Mouse (Mus musculus) splenic B cell, adult 2 months (primary cell): ENCODE measurements at regions not wholly inside any gene's neighbourhood (a gene's known extent, or its start where the extent isn't known, plus 50 kb on each side); places are given as distances from the start of the nearest gene placed in this dataset.
A peak's percentile ranks its signal among the peaks of the same experiment; 100 is the strongest.

Source experiments
- DNase-seq: peaks from one replicate; pipeline ENCODE4 v3.0.0-alpha.2; 2011; ENCODE audit warnings: low read depth, low spot score
- H3K27me3 ChIP-seq: 2 replicates; pipeline ENCODE4 v1.6.1; 2012; ENCODE audit warnings: mild to moderate bottlenecking, low read length, moderate library complexity, mixed read lengths; ENCODE audit not compliant: control insufficient read depth, poor library complexity, insufficient read depth, severe bottlenecking
- H3K36me3 ChIP-seq: 2 replicates; pipeline ENCODE4 v1.6.1; 2012; ENCODE audit warnings: mild to moderate bottlenecking, low read length, moderate library complexity, mixed read lengths; ENCODE audit not compliant: control insufficient read depth, poor library complexity, insufficient read depth, severe bottlenecking

DNA sequence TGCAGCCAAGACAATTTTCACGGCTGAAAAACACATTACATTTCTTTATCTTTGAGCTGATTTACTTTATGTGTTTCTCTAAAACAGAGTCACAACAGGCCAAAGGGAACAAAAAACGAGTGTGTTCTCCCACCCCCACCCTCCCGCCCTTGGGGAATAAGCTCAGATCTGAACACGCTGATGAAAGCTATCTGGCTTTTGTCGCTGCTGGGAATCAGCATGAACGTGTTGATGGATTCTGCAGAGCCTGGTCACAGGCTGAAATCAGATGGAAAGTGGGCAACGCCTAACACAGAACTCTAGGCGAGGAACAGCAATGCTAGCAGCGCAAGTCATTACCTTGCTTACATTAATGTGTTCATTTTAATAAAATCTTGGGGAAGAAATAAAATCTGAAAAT, 211.7 kb upstream of the Fn1 start:
- DNase-seq = no peak
- H3K27me3 ChIP-seq = no peaks in the 10 kb centered on the region

DNA sequence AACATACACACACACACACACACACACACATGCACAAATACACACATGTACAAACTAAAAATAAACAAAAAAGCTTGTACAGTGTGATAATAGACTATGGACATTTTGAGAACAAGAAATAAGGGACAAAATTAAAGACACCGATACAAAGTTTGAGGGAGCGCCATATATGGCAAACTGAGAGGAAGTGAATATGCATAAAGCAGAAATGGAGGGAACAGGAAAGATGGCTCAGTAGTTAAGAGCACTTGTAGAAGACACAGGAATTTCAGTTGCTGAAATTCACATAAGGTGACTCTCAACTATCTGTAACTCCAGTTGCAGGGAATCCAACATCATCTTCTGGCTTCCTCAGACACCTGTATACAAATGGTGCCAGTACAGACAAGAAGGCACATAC, 200.2 kb upstream of the Fn1 start:
- H3K36me3 ChIP-seq = no peaks in the 10 kb centered on the region
- DNase-seq = peak; percentile 1
- H3K27me3 ChIP-seq = no peaks in the 10 kb centered on the region

More for the DNA sequence above, 211.7 kb upstream of the Fn1 start:
- H3K36me3 ChIP-seq = no peaks in the 10 kb centered on the region

DNA sequence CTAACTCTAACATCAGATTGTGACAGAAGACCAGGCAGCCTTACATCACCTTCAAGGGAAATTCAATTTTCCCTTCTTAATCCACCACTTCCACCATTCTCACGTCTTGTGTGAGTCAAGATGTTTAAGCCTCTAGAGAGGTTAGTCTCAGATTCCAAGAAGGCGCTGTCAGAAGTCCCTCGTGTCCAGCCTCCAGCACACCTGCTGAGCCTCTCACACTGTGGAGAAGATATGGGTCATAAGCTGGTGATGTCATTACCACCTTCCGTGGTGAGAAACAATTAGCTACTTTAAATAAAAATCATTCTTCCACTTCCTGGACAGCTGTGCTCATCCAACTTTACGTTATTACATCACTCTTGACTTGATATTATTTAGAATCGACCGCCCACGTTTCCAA, 198.3 kb upstream of the Fn1 start:
- no peaks in the 10 kb centered on the region for H3K27me3 ChIP-seq
- no peak for DNase-seq
- H3K36me3 ChIP-seq = no peaks in the 10 kb centered on the region

DNA sequence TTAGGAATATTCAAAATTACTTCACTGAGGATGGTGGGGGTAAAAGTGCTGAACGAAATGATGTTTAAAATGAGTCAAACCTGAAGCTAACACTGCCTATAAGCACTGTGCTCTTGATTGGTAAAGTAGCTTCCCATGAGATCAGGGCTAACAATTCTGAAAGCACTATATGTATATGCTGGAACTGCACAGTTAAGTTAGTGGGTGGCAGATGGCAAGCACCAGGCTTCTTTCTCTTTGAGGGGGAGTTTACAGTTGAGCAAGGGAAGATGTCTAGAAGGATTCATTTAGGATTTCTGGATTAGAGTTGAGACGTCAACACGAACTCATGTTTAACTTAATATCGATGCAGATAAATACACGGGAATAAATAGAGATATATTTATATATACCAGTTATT, 195.7 kb upstream of the Fn1 start:
- H3K27me3 ChIP-seq = no peaks in the 10 kb centered on the region
- no peak for DNase-seq
- H3K36me3 ChIP-seq = no peaks in the 10 kb centered on the region

DNA sequence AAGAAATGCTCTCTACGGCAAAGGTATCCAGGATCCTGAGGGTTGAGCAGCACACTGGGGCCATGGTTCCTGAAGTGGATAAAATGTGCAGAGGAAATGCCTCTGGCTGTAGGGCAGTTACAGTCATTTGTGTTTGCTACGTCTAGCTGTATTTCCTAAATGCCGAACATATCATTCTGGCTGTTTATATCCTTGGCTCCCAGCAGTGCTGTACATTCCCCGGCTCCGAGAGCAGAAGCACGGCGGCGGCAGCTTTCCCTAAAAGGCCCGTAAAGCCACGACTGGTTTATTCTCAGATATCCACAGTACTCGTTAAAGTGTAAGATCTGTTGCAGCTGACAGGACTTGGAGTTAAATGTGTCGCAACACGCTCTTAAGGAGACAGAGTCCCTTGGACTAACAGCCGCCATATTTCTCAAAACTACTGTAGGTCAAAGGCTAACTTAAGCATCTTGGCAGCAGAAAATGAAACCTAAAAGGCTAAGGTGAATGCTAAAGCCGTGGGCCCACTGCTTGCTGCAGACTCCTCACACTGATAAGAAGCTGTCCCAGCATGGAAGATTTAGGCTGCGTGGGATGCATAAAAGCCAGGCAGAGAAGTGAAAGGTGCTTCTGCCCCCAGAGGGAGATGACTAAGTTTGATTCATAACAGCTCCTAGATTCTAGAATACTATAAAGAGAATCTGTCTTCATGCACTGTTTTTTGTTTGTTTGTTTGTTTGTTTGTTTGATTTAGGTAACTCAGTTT, 192.1 kb upstream of the Fn1 start:
- H3K36me3 ChIP-seq = no peaks in the 10 kb centered on the region
- no peaks in the 10 kb centered on the region for H3K27me3 ChIP-seq
- no peak for DNase-seq

DNA sequence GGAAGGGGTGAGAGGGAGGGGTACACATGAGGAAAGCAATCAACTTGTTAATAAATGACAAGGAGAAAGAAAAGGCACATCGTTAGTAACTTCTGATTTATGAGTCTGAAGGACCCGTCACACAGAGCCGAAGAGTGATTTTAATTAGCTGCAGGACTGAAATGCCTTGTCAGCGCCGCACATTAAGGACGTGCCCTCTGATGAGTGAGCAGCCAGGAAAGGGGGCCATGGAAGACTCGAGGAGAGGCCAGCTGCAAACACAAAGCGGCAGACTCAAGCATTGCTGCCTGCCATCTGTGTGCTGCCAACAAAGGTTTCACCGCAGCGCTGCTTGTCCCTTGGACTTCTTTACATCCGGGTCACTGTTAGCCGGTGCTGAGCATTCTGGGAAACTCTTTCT, 184.8 kb upstream of the Fn1 start:
- Histone ChIP-seq H3K27me3 (no peaks in the 10 kb centered on the region), H3K36me3 (no peaks in the 10 kb centered on the region)
- no peak for DNase-seq

DNA sequence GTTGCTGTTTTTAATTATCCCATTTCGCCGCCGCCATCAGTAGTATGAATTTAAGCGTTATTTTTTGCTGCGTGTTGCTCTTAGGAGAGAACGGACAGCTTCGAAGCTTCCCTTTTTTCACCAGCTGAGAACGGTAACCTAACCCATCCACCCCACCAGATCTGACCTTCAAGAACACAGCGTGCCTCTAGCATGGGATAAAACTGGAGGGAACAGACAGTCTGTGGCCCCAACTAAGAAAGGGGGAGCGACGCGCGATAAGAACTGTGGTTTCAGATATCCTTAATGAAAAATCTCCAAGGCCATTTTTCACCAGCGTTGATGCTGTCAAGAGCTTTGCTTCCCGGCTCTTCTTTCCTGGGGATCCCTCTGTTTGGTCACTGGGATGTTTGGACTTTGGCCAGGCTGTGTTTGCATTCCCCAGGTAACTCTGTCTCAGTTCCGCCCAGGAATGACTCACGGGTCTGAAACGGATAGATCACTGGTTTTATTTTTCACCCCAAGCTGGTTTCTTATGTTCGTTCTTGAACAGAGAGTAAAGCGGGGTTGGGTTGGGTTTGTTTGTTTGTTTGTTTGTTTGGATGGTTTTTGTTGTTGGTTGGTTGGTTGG, 184.1 kb upstream of the Fn1 start:
- Histone ChIP-seq H3K27me3 (no peaks in the 10 kb centered on the region), H3K36me3 (no peaks in the 10 kb centered on the region)
- no peak for DNase-seq

DNA sequence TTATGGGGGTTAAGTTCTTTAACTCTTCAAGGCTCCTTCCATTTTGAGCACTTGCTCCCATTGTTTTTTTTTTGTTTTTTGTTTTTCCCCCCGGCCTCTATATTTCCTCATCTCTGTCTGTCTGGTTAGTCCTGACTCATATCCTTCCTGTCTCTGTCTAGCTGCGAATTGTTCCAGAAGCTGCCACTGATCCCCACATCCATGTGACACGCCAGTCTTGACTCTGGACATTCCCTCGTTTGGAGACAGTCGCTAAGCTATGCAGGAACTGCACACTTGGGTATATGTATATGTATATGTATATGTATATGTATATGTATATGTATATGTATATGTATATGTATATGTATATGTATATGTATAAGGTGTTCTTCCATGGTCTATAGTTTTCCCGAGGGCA, 177.4 kb upstream of the Fn1 start:
- no peak for DNase-seq
- H3K36me3 ChIP-seq = no peaks in the 10 kb centered on the region
- H3K27me3 ChIP-seq = no peaks in the 10 kb centered on the region; the same call in 1 of the 2 replicates

DNA sequence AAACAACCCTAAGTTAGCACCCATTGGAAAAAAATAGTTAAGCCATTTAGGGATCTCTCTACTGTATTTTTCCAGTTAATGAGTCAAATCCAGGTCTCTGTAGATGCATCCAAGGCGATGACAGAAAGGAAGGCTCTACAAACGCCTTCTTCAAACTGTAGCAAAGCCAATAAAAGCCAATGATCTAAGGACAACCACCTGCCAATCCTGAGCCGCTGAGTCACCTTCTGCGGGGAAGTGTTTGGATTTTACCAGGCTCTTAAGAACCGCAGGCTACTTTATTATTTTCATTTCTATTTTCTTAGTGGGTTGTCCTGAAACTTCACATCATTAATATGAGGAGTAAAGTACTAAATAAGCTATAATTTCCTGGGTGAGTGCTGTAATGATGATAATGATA, 171.4 kb upstream of the Fn1 start:
- no peaks in the 10 kb centered on the region for H3K36me3 ChIP-seq
- DNase-seq = no peak
- H3K27me3 ChIP-seq = peaks cover 1% of the 10 kb centered on the region; the same call in 1 of the 2 replicates

DNA sequence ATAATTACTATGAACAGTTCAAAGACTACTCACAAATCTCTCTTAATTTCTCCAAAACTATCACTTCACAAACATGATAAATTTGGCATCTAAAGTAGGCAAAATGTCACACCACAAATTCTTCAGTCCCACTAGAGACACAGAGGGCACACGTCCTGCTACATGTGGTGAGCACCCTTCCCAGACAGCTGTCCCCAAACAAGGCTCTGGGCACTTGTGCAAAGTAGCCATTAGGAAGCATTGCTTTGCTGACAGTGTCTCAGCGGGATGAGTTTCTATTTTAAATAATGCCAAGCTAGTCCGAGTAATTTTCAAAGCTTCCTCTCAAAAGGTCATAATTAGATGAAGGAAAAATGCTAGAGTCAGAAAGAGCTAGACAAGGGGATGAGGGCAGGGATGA, 169.1 kb upstream of the Fn1 start:
- Histone ChIP-seq H3K36me3 (no peaks in the 10 kb centered on the region), H3K27me3 (peaks cover 1% of the 10 kb centered on the region; the same call in 1 of the 2 replicates)
- no peak for DNase-seq

DNA sequence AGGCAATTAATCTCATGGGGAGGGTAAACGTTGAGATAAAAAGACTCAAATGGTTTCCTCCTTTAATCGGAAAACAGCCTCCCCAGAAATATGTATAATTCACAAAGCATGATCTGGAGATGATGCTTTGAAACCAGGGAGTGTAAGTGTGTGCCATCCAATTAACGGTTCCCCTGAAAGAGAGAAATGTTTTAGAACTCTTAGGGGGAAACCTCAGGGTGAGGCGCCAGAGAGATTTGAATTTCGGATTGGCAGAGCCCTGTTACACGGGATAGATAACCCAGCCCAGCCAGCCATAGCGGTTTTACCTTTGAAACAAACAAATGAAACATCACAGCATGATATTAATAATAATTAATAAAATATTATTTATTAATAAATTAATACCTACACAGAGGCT, 168.1 kb upstream of the Fn1 start:
- Histone ChIP-seq H3K36me3 (no peaks in the 10 kb centered on the region), H3K27me3 (peaks cover 1% of the 10 kb centered on the region; the same call in 1 of the 2 replicates)
- DNase-seq = no peak

DNA sequence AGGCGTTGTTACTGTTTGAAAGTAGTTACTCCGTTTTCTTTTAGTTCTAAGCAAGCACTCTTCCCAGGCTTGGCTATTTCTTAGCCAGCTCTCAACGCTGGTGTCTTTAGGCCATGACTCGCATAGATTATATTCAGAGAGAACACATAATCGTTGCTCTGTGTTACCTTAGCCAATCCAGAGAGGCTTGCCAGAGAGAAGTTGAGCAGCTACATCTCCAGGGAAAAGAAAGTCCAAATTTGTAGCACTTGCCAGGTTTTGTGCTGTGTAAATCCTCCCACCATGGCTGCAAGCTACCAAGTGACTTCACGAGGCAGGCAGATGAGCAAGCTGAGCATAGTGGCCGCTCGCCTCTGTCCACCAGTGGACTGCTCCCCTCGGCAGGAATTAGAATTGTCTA, 163.3 kb upstream of the Fn1 start:
- H3K36me3 ChIP-seq = no peaks in the 10 kb centered on the region
- DNase-seq = no peak

DNA sequence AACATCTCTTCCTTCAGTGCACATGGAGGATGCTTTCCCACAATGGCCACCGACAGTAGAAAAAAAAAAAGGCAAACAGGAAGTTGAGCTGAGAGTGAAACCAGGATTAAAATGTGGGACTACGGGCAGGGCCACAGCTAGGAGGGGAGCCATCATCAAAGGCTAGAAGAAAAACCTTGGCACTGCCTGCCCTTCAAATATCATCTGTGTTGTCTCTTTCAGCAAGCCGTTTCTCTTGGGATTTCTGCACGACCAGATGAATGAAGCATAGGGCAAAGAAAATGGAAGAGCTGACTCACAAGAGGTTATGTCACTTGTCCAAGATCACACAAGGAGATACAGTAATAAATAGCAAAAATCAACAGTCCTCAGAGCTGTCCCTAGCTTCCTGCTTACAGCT, 161.1 kb upstream of the Fn1 start:
- Histone ChIP-seq H3K36me3 (no peaks in the 10 kb centered on the region), H3K27me3 (no peaks in the 10 kb centered on the region)
- DNase-seq = no peak

More for the DNA sequence above, 163.3 kb upstream of the Fn1 start:
- peaks cover 1% of the 10 kb centered on the region; the same call in 1 of the 2 replicates for H3K27me3 ChIP-seq

DNA sequence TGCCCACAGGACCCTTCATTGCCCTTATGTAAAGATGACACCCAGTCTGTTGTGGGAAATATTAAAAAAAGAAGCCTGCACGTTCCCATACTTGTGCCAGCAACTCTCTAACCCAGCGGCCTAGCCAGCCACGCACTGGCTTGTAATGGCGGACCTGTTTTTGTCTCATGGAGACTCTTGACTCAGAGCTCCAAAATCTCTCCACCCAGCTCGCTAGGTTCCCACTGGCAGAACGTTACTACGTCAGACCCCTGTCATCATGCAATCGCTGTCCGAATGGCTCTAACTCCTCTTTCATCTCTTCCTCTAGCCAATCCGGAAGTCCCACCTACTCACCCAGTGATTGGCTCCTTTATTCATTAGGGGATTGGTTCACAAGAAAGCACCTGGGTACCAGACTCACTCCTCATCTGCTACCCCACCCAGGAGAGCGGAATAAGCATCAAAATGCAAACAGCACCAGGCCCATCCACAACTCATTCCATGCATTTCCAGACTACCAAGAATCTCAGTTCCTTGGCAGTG, 159.2 kb upstream of the Fn1 start:
- H3K27me3 ChIP-seq = no peaks in the 10 kb centered on the region
- H3K36me3 ChIP-seq = no peaks in the 10 kb centered on the region

DNA sequence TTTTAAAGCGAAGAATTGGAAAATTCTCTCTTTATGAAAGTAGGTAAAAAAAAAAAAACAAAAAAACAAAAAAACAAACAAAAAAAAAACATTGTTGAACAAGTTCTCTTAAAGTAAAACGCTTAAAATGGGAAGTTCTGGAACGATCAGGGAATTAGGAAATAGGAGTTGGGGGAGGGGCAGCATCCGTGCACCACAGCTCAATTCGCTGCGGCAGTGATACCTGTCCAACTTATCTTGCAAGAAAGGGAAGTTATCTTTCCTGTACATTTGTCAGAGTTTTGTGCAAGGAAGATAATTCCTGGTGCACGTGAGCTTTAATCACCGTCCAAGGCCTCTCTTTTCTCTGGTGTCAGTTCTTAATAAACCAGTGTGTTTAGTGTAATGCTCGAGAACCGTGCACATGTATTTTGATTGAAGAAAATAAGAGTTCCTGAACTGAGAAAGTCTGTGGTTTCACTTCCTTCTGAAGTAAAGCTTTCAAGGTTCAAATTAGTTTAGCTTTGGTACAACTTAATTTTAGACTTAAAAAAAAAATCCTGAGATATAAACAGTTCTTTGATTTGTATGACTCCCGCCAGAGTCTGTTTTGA, 158.3 kb upstream of the Fn1 start:
- no peaks in the 10 kb centered on the region for H3K27me3 ChIP-seq
- DNase-seq = peak; percentile 8

More for the DNA sequence above, 159.2 kb upstream of the Fn1 start:
- DNase-seq = no peak

More for the DNA sequence above, 158.3 kb upstream of the Fn1 start:
- no peaks in the 10 kb centered on the region for H3K36me3 ChIP-seq
